Mouse (Mus musculus) left cerebral cortex, adult 18-20 months (tissue): ENCODE data around the gene Nipal3. TPM values are rescaled to one million over a fixed set of nuclear protein-coding genes. Genes with fewer than 3 reads are reported as not detected.

Experiments
- DNase-seq, 2 experiments: peaks; one replicate each; pipeline ENCODE4 v3.0.0; 2021 to 2022; ENCODE audit warnings: low spot score in 2 of 2, mixed read lengths in 1 of 2
- total RNA-seq, 2 experiments: library from RNA; stranded (reverse); gene quantifications; 2 replicates each; pipeline ENCODE4 v1.2.3; 2021

Gene Nipal3
- total RNA-seq, 2 experiments from 2014 or later: 87.4 to 101 TPM

DNA sequence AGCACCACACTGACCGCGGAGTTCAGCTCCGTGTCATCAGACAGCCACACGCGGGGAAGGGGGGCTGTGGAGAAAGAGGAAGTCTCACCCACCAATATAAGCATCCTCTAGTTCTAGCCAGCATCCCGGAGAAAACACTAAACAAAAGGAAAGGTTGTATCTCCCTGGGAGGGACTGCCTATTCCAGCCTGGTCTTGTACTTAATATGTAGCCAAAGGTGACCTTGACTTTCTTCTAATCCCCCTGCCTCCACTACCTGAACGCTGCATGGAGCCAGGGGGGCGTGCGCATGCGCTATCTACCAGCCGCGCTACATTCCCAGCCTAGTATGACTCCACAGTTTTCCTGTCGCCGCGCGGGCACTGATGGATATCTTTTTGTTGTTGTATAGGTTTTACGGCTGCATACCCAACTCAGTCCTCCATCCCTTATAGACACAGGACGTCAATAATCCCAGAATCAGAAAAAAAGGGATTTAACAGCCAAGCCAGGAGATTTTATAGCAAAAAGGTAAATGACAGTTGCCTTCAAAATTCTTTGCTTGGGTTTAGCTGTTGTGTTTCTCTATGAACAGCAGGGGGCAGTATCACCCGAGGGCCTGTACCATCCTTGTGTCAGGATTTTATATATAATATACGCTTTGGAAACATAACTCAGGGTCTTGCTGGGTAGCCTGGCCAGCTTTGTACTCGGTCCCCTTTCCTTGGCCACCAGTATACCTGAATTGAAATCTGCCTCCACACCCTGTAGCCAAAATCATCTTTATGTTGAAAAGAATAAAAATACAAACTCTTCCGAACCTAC is 12.9 kb upstream of the Nipal3 start:
- peak; percentile 60 to 68 for DNase-seq

DNA sequence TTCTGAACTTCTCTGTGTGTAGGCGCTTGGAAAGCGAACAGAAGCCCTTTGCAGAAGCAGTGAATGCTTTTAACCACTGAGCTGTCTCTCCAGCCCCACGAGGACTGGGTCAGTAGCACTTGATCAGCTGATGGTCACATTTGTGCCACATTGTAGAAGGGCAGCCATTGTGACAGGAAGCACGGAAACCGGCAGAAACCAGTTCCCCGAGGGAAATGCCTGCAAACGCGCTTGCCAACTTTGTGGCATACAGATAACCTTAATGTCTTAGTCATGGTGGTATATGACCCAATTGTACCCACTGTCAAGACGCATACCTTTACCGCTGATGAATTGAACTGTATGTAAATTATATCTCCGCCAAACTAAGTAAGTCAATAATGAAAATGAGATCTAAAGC is 11.0 kb upstream of the Nipal3 start:
- no peak for DNase-seq

GRCm38 (mm10) chr4:135501587-135501986 is 6.7 kb upstream of the Nipal3 start:
- DNase-seq: no peak

DNA sequence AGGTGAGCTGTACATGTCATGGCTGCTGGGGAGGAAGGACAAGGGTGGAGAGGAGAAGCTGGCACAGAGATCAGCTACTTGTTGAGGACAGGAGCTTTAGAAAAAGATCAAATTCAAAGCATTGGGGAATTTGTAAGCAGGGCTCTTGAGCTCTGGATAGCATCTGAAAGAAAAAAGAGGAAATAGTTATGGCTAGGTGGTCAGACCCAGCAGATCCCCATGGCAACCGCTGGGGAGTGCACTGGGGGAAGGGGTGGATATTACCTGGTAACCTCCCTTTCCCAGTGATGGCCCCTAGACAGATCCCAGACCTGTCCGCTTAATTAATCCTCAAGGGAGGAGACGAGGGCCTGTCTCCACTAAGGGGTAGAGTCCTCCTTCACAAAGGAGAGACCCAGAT is 5.0 kb upstream of the Nipal3 start:
- DNase-seq: no peak

- no peak for DNase-seq
Observed at GRCm38 (mm10) chr4:135498136-135498535, 3.3 kb upstream of the Nipal3 start.

DNA sequence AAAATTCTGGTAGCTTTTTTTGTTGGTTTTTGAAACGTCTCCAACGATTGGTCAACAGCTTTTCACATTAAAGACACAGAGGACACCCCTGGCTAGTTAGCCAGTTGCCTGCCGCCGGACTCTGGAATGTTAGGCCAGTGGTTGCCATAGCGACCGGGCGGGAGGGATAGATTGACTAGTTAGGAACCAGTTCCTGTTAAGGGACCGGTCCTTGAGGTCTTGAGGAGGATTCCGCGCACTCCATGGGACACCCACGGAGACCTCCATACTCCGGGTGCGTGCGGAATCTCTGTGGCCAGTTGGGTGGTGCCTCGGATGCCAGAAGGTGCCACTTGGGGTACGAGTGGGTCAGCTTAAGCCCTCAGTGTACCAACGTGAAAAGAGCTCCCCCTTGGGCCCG is 972 bp upstream of the Nipal3 start:
- DNase-seq: peak in 1 of 2 experiments; percentile 14

DNA sequence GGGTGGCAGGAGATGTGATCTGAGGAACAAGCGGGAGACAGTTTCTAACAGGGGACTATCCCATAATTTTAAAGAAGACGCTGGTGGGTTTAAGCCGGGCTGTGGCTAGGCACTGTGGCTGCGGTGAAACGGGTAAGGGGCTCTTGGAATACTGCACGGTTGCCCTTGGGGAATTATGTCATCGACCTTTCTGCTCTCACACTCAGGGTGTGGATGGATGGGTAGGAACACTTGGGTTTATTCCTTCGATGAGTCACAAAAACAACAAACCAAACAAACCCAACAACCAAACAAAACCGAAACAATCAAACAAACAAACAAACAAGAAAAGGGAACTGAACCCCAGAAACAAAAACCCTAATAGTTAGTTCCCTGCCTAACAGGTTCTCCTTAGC is 556 bp upstream of the Nipal3 start:
- no peak for DNase-seq

DNA sequence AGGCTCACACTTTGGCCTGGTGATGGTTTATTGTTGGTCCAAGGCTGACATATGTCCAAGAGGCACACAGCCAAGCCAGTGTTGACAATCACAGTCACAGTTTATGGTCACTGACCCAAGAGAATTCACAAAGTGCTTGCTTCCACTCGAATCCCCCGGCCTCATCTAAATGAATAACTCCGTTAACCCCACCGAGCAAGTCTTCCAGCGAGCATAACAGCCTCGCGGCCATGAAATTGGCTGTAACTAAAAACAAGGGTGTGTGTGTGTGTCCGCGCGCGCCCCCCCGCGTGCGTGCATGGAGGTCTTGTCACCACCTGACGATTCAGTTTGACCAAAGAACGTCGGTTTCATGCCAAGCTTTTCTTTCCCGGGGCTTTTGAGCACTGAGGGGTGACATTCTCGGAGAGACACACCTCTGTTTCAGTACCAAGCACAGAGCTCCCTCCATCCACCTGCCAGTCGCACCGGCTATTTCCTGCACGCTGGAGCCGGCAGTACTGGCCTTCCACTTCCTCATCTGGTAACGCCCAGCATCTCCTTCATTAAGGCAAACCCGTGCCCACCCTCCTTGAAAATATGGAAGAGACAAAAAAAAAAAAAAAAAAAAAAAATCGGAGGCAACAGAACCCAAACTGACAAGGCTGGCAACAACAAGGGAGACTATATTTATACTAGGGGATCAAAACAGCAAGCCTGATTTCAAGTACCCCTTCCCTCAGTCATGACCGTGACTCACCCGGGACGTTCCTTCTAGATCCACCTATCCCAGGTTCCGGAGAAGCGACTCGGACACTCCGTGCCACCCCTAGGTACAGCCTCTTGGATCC is 932 bp downstream of the Nipal3 start:
- peak; percentile 18 to 32 for DNase-seq

GRCm38 (mm10) chr4:135493271-135493670 is 1.6 kb downstream of the Nipal3 start:
- DNase-seq: no peak

DNA sequence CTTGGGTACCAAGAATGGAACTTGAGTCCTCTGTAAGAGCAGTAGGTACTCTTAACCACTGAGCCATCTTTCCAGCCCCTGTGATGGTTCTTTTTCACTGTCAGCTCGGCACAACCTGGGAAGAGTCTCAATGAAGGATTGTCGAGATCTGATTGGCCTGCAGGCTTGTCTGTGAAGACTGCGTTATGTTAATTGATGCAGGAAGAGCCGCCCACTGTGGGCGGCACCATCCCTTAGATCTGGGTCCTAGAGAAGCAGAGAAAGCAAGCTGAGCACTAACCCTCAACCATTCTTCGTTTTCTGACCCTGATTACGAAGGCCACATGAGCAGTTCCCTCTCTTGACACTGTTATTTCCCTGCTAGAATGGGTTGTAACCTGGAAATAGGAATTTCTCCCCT is 5.6 kb downstream of the Nipal3 start:
- no peak for DNase-seq

DNA sequence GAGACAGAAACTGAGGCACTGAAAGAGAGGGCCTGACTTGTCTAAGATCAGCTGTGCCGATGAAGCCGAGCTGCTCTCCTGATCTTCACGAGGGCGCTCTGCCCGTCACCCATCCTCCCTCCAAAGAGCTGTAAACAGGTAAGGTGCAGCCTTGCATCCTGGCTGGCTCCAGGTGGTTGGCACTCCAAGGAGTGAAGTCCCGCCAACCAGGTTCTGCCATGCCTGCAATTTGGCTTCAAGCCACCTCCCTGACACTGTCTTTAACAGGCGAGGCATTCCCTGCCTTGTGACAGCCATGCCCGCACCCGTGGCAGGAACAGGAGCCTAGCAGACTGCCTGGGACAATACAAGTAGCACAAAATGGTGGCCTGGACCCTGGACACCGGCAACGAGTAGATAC is 8.5 kb downstream of the Nipal3 start:
- DNase-seq: no peak

GRCm38 (mm10) chr4:135485086-135485485 is 9.8 kb downstream of the Nipal3 start:
- DNase-seq: no peak

DNA sequence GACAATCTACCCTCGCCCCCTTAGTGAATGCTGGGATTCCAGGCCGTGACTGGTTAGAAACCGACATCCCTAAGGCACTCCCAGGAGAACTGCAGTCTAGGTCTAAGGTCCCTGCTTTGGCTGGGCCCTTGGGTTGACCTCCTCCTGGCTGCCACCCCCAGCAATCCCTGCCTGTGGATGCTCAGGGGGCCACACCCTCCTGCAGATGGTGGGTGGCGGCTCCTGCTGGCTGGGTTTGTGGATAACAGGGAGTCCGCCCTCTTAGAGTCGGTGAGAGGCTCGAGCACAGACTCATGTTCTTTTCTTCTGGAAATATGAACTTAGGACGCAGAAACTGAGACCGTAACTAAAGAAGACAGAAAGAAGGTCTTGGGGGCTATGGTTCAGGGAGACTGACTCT is 14.5 kb downstream of the Nipal3 start:
- DNase-seq: no peak

DNA sequence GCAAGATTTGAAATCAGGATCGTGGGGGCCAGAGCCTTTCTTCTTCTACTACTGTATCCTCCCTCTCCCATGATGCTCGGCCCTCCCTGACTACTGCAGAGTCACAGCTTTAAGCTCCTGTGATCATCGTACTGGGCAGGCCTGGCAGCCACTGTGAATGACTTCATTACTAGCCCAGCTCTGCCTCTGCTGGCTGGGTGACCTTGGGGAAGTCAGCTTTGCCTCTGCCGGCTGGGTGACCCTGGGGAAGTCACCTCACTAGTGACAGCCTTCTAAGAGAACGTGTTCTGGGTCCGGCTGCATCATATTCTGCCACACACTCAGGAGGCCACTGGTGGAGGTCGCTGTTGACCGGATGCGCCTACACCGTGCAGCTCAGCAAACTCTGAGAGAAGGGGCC is 17.0 kb downstream of the Nipal3 start:
- DNase-seq: no peak

- DNase-seq: no peak
Observed at GRCm38 (mm10) chr4:135463406-135463805, 31.4 kb downstream of the Nipal3 start.

- DNase-seq: no peak
Observed at GRCm38 (mm10) chr4:135453572-135453971, 41.3 kb downstream of the Nipal3 start.

- no peak for DNase-seq
Observed at GRCm38 (mm10) chr4:135453164-135453563, 41.7 kb downstream of the Nipal3 start.

DNA sequence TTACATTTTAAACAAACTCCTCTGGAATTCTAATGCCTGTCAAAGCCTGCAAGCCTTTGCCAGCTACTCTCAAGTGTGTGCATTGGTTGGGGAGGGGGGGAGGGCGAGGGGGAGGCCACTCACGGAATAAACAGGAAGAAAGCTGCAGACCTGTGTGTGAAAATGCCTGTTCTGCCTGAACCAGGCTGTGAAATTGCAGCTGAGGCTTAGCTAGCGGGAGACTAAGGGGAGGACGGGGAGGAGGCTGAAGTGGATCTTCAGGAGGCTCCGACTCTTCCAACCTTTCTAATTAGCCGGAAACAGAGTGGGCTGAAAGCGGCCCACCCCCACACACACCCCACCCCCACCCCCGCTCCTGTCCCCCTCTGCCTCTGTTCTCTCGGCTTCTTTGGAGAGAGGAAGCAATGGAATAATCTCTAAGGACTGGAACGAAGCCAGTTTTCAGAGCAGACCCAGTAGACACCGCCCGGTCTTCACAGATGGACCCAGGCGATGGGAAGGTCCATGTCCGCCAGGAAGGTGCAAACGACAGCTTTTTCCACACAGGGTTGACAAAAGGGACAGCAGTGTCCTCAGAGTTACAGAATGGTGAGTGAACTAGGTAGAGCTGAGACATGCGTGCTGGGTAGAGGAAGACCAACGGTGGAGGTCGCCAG is 43.4 kb downstream of the Nipal3 start:
- DNase-seq: no peak

- no peak for DNase-seq
Observed at GRCm38 (mm10) chr4:135442473-135442872, 52.4 kb downstream of the Nipal3 start.

DNA sequence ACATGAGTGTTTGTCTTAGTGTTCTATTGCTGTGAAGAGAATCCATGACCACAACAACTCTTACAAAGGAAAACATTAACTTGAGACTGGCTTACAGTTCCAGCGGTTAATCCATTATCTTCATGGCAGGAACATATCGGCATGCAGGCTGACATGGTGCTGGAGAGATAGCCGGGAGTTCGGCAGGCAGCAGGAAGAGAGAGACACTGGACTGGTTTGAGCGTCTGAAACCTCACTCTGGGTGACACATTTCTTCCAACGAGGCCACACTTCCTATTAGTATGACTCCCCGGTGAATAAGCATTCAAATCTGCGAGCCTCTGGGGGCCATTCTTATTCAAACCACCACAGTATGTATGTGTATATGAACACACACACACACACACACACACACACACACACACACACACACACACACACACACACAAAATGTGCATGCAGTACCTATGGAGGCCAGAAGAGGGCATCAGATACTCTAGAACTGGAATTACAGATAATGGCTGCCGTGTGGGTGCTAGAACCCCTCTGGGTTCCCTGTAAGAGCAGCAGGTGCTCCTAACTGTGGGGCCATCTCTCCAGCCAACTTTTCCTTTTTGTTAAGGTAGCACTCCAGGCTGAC is 54.8 kb downstream of the Nipal3 start:
- no peak for DNase-seq

DNA sequence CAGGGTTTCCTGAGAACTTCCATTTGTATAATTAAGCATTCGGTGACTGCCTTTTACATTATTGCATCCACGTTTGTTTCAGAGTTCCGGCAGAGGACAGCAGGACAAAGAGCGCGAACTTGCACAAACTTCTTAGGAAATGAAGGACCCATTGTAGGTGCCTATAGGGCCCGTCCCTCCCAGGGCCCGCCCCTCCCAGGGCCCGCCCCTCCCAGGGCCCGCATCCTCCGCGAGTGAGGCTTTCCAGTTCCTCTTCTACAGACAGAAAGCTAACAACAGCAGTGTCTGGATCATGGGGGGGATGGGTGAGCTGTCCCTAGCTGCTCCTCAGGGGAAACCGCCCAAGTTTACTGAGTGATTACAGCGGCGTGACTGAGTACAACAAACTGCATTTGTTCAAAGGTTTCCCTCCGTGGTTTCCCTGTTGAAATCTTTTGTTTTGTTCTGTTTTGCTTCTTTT is 55.6 kb downstream of the Nipal3 start:
- DNase-seq: no peak
